ENCODE assay signal across 9 mouse cellular contexts in the genomic region with DNA sequence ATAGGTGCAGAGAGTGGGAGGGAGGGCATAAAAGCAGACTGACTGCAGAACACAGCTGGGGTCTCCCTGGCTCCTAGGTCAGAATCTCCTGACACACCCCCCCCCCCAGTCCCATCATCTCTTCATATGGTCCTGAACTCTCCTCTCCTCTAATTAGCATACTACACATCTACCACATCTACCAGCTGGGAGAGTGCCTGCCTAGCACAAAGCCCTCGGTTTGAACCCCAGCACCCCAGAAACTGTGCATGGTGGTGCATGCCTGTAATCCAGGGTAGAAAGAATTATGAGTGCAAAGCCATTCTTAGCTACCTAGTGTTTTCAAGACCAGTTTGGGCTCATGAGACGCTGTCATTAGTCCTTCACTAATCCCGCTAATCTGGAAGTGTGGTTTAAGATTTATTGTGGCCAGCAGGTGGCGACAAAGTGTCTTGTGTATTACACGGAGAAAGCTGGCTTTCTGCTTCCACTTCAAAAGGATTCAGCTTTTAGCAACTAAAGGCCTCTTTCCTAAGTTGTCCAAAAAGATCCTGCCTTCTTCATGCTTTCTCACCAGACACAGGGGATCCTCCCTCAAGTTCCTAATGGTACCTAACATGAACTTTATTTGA. TPM values are rescaled to one million over a fixed set of nuclear protein-coding genes. Genes with fewer than 3 reads are reported as not detected.
DNase-seq lines count a peak whose midpoint lies in the region; TF ChIP-seq lines count a peak whose summit lies in the region.
"Had no signal": no experiment of that assay in that cellular context is flagged by ENCODE, and none has a peak within 500 bp of the region (broad histone marks: within the 10 kb centered on the region; RNA-seq: fewer than 3 reads in every experiment).

No protein-coding gene starts in this region.

- no peak overlapping the region for H3K4me3 ChIP-seq in lung, adult 2 months (replicated peaks; ENCODE audit: extremely low read depth, low read depth, low read length)
- H3K4me3 ChIP-seq: erythroblast, embryonic 14.5 days had no signal

- DNase-seq in 416B (ENCODE audit: low read depth), result peak; percentile 86
- peak; percentile 64 for DNase-seq in MEL-GATA-1-ER (ENCODE audit: extremely low read depth, low read depth)
- peak; percentile 83 to 92 for DNase-seq in cerebellum, postnatal 14 days
- peak; percentile 72 for DNase-seq in gastrocnemius, postnatal 10 days
- peak; percentile 68 to 90 for DNase-seq in kidney, postnatal 36 days
- DNase-seq in lung, adult 2 months, result peak; percentile 58
- DNase-seq in retina, embryonic 14.5 days (ENCODE audit: low spot score), result peak; percentile 84
- peak; percentile 57 to 66 for DNase-seq in thymus, postnatal 36 days

- no peak for TF ChIP-seq POLR2A in lung, adult 2 months (IDR thresholded peaks at IDR 0.05; ENCODE audit: borderline replicate concordance, extremely low read depth, low read depth, low read length)

- peak; percentile 27; the same call in 1 of the 2 replicates for TF ChIP-seq CTCF in lung, adult 2 months (IDR thresholded peaks at IDR 0.05; ENCODE audit: insufficient read depth, low read length)

- WGBS in lung, adult 2 months, result 12% methylated on average over 5 of the region's 5 CpGs

- H3K4me1 ChIP-seq in lung, adult 2 months (ENCODE audit: control insufficient read depth, insufficient read depth, low read length), result no peaks in the 10 kb centered on the region

RNA-seq across cellular contexts. Expression of a gene that starts 2.1 kb away (rescaled TPM):
- total RNA-seq in gastrocnemius, postnatal 10 days (2021), result not detected
- 0.58 and 2.0 TPM in 2 replicates for polyA plus RNA-seq in lung, adult 2 months (2012; rRNA removed)
- polyA plus RNA-seq: erythroblast, embryonic 14.5 days had no signal

RNA-seq across cellular contexts. Expression of a gene that starts 13.2 kb away (rescaled TPM):
- not detected for total RNA-seq in gastrocnemius, postnatal 10 days (2021)
- polyA plus RNA-seq in lung, adult 2 months (2012; rRNA removed), result 32.1 TPM in 1 of 2 replicates, not detected in the other
- polyA plus RNA-seq: erythroblast, embryonic 14.5 days had no signal

RNA-seq across cellular contexts. Expression of a gene that starts 19.3 kb away (rescaled TPM):
- 1 to 10 TPM; 2.1 to 4.0 TPM for total RNA-seq in gastrocnemius, postnatal 10 days (2021)
- 3.9 and 9.0 TPM in 2 replicates for polyA plus RNA-seq in lung, adult 2 months (2012; rRNA removed)

RNA-seq across cellular contexts. Expression of a gene that starts 34.3 kb away (rescaled TPM):
- total RNA-seq in gastrocnemius, postnatal 10 days (2021), result 1 to 10 TPM in 1 of 2 experiments, under 1 TPM in 1; 0.14 to 1.8 TPM
- 9.0 and 11.3 TPM in 2 replicates for polyA plus RNA-seq in lung, adult 2 months (2012; rRNA removed)

RNA-seq across cellular contexts. Expression of a gene that starts 34.8 kb away (rescaled TPM):
- 1 to 10 TPM; 4.2 to 5.6 TPM for total RNA-seq in gastrocnemius, postnatal 10 days (2021)
- 5.1 and 8.7 TPM in 2 replicates for polyA plus RNA-seq in lung, adult 2 months (2012; rRNA removed)
- polyA plus RNA-seq: erythroblast, embryonic 14.5 days had no signal
